Mouse (Mus musculus): ENCODE results near the gene Elmsan1. TPM values are rescaled to one million over a fixed set of nuclear protein-coding genes. Genes with fewer than 3 reads are reported as not detected.
A peak's percentile ranks its signal among the peaks of the same experiment; 100 is the strongest.

Gene Elmsan1
- polyA plus RNA-seq, 1 experiment: 11.9 TPM

DNA sequence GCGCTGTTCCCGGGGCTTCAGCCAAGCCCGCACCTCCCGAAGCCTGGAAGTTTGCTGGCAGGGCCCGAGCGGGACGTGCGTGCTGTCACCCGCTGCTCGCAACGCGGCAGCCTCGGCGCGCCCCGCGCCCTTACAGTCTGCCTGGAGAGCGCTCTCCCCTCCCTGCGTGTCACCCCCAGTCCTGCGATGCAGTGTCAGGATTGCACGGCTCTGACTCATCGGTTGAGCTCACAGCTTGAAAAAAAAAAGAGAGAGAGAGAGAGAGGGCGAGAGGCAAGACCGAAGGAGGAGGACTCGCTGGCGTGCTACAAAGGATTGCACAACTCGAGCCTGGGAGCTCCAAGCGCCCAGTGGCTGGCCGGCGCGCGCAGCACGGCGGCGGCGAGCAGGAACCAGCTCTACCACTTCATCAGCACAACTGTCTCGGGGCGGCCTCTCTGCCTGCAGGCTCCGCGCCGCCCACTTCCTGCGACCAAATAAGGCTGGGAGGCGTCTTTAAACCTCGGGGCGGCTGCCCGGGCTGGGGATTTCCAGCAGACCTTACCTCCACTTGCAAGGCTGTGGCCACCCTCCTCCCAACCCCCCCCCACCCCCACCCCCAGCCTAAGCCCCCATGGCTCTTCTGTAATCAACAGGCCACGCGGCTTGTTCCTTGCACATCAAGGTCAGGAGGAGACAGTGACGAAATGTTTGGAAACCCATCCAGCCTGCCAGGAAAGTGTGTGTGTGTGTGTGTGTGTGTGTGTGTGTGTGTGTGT lies 24.9 kb downstream of the Elmsan1 start:
- DNase-seq (ENCODE audit: low spot score): peak; percentile 85

DNA sequence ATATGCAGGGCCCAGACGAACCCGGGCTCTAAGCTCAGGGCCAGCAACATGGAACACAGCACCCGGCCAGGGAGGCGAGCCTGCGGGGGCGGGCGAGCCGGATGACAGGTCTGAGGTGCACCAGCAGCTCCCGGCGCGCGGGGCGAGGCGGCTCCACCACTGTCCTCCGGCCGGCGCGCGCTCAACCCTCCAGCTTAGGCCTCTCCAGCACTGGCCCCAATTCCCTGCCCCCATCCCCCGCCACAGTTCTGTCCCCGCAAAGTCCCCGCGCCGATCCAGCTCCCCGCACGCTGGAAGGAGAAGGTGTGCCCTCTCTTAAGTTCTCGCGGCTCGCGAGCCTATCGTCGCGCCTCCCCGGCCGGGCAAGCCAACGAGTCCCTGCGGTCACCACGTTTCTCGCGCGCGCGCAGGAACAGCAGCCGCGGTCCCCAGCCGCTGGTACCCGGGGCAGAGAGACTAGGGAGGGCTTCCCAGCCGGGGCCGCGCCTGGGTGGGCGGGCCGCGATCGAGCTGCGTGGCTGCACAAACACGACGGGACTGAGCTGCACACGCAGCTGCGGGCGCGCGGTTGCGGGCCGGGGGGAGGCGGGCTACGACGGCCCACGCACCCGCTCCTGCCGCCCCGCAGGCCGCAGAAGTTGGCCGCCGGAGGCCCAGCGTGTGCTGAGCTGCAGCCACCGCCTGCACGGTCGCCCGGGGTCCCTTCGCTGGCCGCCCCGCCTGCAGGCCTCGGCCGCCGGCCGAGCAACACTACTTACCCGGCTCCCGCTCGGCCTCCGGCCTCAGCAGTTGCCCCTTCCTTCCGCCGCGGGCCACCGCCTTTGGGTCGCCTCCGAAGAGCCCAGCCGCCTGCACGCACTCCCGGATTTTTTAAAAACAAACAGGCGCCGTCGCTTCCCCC lies 25.7 kb downstream of the Elmsan1 start:
- DNase-seq (ENCODE audit: low spot score): peak; percentile 63

DNA sequence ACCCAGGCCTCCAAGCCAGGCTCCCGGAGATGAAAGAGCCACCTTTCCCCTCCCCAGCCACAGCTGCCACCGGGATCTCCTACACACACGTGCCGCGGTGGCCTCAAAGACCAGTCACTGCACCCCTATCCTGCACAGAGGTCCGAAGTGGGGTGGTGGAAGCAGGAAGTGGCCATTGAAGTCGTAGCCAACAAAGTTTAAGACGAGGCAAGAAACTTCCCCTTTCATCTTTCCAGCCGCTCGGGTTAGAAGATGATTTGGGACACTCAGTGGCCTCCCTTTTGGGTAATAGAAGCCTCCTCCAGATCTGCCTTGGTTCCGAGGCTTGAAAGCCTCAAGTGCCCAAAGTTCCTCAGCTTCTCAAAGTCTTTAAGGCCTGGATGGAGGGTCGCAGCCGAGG lies 26.4 kb downstream of the Elmsan1 start:
- DNase-seq (ENCODE audit: low spot score): no peak

GRCm38 (mm10) chr12:84191770-84192169 lies 26.9 kb downstream of the Elmsan1 start:
- DNase-seq (ENCODE audit: low spot score): no peak

- DNase-seq (ENCODE audit: low spot score): no peak
Measured at GRCm38 (mm10) chr12:84191190-84191589, 27.5 kb downstream of the Elmsan1 start.

DNA sequence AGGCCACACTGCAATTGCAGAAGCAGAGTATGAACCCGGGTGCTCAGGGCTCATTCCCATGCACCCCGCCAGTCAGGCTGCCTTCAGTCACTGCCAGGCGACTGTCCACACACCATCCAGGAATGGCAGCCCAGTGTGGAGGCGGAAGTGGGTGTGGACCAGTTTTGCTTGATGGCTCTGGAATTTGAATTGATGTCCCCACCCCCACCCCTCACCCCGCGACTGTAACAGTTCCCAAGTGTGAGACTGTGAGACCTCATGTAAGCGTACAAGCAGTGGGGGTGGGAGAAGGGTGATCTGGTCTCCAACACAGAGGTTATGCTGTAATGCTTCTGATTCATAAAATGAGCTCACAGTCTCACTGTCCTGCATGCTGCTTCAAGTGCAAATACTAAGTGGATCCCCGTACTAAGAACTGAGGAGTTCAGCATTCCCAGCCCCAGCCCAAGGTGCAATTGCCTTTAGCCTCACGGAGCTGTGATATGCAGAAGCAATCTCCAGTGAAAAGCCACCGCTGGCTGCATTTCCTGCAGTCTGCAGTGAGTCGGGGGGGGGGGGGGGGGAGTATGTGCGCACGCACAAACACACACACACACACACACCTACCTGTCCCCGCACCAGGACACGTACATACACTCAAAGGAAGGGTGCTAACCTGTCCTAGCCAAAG lies 28.4 kb downstream of the Elmsan1 start:
- DNase-seq (ENCODE audit: low spot score): no peak

- DNase-seq (ENCODE audit: low spot score): no peak
Measured at GRCm38 (mm10) chr12:84188881-84189444, 29.7 kb downstream of the Elmsan1 start.

DNA sequence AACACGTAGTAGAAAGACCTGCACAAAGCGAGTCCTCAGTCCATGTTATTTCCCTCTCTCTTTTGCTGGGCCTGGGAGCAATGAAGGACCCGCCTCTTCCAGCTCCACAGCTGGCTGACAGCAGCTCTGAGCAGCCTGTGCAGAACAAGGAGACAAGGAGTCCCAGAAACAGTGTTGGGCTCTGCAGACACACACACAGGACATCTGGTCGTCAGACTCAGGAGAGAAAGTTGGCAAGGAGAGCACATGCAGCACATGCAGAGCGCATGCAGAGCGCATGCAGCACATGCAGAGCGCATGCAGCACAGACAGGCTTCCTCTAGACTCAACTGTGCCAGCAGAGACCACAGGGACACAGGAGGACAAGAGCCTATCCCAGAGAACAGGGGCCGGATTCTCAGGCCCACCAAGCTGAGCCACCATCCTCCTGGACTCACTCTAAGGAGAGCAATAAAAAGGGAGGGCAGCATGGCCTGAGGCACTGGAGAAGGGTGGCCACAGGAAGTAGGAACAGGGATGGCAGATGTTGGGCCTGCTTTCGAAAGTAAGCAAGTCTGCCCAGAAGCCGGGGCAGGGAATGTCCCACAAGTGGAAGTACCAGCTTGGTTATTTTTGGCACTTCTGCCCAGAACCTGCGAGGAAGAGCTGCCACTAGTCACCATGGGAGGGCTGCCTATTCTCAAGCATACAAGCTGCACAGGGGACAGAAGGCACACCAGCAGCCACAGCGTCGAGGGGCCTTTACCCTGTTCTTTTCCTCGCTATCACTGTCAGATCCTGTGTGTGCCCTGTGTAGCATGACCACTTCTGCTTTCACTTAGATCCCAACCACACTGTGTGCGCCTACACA lies 30.7 kb downstream of the Elmsan1 start:
- no peak for DNase-seq (ENCODE audit: low spot score)

DNA sequence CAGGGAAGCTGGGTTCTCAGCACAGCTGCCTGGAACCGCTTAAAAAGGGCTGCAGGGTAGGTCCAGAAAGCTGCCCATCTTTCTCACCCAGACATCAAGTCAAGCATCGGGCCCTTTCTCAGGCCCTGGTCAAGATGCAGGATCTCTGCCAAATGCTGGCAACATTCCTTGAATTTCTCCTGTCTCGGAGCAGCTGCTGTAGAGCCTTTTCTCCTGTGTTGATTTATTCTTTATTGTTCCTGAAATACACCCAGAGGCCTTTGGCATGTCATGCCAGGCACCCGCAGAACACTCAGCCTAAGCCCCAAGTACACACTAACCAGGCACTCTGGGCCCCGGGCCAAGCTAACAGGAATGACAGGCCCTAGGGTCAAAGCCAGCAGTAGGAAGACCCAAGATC lies 31.7 kb downstream of the Elmsan1 start:
- DNase-seq (ENCODE audit: low spot score): no peak

DNA sequence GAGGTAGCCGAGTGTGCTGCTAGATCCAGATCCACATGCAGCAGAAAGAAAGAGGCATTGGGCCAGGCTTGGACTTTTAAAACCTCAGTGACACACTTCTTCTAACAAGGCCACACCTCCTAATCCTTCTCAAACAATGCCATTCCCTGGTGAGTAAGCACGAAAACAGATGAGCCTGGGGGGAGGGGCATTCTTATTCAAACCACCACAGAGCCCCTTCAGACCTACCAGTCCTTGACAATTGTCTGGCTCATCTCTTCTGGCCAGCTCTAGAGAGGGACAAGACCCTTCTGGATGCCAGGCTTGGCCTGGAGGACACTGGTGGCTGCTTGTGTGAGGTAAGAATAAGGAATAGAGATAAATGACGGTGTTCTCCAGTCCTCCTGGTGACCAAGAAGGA lies 32.1 kb downstream of the Elmsan1 start:
- DNase-seq (ENCODE audit: low spot score): no peak

- no peak for DNase-seq (ENCODE audit: low spot score)
Measured at GRCm38 (mm10) chr12:84185547-84185946, 33.1 kb downstream of the Elmsan1 start.

- no peak for DNase-seq (ENCODE audit: low spot score)
Measured at GRCm38 (mm10) chr12:84184979-84185378, 33.7 kb downstream of the Elmsan1 start.

GRCm38 (mm10) chr12:84181999-84182398 lies 36.7 kb downstream of the Elmsan1 start:
- DNase-seq (ENCODE audit: low spot score): no peak

GRCm38 (mm10) chr12:84180701-84181435 lies 37.8 kb downstream of the Elmsan1 start:
- peak; percentile 71 for DNase-seq (ENCODE audit: low spot score)

DNA sequence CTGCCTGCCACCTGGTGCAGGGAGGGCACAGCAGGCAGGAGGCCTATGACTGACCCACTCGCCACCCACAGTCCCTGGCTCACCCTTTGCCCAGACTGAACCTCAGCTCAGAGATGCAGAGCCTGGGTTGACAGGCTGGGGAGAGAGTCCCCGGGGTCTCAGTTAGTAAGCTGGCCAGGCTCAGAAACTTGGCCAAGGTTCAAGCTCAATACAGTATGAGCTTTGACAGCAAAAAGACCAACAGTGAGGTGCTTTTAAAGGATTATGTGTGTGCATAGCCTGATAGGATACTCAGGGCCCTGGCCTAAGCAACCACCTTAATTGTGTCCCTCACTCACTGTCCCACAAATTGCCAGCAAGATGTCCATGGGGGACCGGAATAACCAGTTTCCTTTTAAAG lies 38.6 kb downstream of the Elmsan1 start:
- no peak for DNase-seq (ENCODE audit: low spot score)

GRCm38 (mm10) chr12:84178652-84179445 lies 39.8 kb downstream of the Elmsan1 start:
- no peak for DNase-seq (ENCODE audit: low spot score)

DNA sequence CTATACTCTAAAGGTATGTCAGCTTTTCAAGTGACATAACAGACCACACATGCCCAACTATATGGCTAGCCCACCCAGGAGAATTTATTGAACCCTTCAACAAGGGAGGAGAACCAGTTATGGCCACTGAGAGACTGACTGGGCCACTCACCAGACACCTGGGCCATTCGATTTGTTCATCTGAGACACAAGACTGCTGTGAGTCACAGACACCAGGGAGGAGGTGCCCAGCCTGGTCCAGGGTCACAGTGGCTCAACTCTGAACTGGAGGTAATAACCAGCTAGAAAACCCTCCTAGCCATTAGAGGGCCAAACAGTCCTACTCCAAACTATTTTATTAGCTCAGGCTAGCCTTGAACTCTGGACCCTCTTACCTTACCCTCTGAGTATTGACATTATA lies 40.6 kb downstream of the Elmsan1 start:
- DNase-seq (ENCODE audit: low spot score): no peak

DNA sequence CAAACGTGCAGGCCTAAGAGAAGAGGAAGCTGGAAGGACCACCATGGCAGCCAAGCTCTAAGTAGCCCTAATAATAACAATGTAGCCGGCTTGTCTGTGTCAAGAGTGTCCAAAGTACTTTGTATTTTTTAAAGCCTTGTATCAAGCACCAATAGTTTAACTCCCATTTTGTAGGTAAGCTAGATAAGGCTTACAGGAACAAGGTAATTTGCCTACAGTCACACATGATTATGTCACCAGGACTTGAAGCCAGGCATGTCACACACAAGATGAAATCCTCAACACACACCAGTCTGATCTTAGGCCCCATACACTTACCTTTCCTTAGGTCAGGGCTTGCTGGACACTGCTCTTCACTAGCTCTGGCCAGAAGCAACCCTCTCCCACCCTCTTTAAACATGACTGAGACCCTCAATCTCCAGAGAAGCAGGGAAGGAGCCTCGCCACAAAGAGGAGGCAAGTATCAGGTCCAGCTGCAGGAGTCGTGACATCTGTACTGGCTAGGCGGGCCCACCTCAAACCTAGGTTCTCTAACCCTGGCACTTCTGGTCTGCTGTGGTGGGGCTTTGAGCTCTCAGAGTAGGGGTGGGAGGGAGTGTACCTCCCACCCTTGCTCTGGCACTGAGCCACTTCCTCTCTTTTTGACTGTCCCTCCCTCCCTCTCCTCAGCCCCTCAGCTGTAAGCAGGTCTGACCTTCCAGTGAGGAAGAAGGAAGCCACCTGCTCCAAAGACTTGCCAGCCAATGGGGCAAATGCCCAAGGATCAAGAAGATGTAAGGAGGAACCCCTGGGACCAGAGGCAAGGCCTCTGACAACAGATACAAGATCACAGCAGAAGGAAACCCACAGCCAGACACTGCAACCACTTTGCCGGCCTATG lies 41.6 kb downstream of the Elmsan1 start:
- DNase-seq (ENCODE audit: low spot score): no peak

Data from urinary bladder, adult 2 months (tissue).